Mouse (Mus musculus) left cerebral cortex, postnatal 36 days (tissue): ENCODE measurements around the gene Psrc1. TPM values are rescaled to one million over a fixed set of nuclear protein-coding genes. Genes with fewer than 3 reads are reported as not detected.
A peak's percentile ranks its signal among the peaks of the same experiment; 100 is the strongest.

Experiments used
- DNase-seq, 2 experiments: peaks; one replicate each; pipeline ENCODE4 v3.0.0; 2021 to 2022; ENCODE audit warnings: low spot score in 2 of 2, mixed read lengths in 1 of 2
- intact Hi-C: fragments of 180-260 bp; cut with DNase I; formaldehyde crosslinking; loops from one replicate; pipeline ENCODE4 v1.15.1; 2025
- total RNA-seq, 2 experiments: library from RNA; stranded (reverse); gene quantifications; 2 replicates each; pipeline ENCODE4 v1.2.3; 2021

Psrc1 gene
- total RNA-seq, 2 experiments from 2014 or later, result 12.9 to 18.3 TPM

DNA sequence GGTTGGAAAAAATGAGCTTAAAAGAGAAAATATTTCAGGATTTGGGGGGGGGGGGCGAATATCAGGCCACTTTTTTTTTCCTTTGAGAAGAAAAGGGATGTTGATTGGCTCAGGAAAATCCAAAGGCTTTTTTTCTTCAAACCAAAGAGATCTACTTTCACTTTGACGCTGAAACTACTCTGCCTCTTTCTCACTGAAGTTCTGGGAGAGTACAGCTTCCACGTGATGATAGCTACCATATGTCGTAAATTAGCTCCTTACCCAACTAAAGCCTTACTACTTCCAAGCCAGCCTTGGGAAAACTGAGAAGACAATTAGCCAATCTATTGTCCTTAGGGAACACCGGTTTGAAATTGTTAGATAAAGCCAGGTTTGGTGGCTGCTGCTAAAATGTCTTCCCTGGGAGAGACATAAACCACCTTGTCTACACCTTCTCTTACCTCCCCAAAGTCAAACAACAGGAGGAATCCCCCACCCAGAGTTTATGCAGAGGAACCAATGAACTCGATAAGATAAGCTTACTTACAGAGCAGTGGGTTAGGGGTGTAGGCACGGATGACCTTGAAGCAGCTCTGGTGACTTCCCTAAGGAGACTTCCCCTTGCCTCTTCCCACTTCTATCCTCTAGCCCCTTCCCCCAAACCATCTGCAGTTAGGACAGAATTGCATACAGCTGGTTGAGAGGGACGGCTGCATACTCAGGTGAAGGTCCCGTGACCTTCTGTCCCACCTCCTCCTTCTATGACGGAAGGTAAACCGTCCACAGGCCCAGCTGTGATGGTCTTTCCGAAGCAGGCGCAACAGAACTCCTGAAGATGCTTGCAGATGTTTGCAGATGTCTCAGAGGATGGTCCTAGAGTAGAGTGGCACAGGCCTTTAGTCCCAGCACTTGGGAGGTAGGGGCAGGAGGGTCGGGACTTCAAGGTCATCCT, 1.4 kb upstream of the Psrc1 start:
- no peak for DNase-seq
- intact Hi-C loops, result no loop called here

DNA sequence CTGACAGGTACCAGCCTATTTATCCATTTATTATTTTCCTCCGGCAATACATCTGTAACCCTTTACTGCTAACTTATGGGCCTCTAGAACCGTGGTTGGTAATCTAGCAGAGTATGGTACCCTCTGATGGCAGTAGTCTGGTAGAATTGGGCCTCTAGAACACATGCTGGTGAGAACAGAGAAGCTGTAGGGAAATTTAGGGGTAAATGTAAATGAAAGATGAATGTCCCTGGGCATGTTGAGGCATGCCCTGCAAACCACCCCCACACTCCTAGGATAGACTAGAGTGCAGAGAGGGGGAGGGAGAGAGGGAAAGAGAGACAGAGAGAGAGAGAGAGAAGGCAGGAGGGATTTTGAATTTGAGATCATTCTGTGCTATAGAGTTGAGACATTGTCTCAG, 786 bp downstream of the Psrc1 start:
- no peak for DNase-seq
- intact Hi-C loops, result no loop called here

DNA sequence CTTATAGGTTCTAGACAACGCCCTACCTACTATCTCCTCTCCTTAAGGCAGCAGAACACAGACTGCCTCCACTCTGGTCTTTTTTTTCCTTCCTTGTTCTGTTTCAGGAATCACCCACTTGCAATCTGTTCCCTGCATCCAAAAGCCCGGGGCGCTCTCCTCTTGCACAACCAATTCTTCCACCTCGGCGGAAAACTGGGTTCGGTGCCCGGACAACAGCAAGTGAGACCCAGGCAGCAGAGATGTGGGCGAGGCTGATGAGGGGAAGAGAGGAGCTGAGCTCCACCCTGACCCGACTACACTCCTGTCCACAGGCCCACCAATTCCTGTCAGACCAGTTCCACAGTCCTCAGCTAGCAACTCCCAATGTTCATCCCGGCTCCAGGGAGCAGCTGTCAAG, 2.5 kb downstream of the Psrc1 start:
- peak; percentile 82 to 85 for DNase-seq
- intact Hi-C loops, result loop anchor here (1.0 to 5.0 kb wide), 2 partner anchors 29 to 219 kb away; no protein-coding TSS in a partner anchor

DNA sequence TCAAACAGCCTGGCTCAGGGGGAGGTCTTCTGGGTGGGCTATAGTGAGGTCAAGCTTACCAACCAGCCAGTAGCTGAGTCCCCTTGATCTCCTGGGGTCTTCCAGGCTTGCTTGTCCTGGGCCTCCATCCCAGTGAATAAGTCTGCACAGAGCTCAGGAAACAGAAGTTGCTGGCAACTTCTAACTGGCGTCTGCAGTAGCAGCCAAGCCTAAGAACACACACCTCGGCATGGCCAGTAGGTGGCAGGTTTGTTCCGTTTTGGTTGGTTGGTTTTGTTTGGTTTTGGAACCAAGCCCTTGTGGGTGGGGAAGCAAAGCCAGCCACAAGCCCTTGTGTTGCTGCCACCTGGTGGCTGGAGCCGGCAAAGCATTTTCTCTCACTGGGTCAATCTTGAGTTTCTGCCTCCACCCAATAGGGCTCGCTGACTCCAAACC, 5.5 kb downstream of the Psrc1 start:
- DNase-seq, result peak; percentile 94 to 96
- intact Hi-C loops, result loop anchor here (1.0 to 5.0 kb wide), 2 partner anchors 107 to 222 kb away; no protein-coding TSS in a partner anchor

DNA sequence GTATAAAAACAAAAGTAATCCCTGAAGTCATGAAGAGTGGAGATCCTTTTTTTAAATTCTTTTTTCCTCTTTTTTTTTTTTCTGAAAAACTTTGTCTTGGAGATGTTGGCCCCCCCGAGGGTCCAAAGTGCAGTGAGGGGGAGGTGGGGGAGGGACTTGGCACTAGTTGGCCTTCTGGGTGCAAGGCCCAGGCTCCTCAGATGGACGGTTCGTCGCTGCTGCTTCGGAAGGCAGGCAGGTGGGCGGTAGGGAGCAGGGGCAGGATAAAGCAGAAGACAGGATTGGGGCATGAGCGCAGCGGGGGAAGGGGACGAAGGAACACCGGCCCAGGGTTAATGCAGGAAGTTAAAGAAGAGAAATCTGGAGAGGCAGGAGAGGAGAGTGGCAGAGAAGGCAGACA, 8.7 kb downstream of the Psrc1 start:
- intact Hi-C loops, result no loop called here
- no peak for DNase-seq

DNA sequence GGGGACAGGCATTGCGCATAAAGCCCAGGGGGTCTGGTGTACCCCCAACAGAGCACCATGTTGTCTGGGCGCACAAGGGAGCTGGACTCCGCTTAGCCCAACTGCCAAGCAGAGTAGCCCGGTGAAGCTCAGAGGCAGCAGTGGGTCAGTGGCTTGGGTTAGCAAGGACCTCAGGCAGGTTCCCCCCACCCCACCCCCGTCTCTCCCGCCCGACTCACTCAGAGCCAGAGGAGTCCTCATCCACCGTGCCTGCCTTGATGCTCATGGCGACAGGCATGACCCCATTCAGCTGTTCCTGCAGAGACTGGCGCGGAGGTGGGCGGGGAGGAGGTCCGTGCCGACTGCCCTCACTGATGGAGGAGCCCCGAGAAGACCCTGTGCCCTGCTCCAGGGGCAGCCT, 9.2 kb downstream of the Psrc1 start:
- intact Hi-C loops, result no loop called here
- DNase-seq, result no peak

DNA sequence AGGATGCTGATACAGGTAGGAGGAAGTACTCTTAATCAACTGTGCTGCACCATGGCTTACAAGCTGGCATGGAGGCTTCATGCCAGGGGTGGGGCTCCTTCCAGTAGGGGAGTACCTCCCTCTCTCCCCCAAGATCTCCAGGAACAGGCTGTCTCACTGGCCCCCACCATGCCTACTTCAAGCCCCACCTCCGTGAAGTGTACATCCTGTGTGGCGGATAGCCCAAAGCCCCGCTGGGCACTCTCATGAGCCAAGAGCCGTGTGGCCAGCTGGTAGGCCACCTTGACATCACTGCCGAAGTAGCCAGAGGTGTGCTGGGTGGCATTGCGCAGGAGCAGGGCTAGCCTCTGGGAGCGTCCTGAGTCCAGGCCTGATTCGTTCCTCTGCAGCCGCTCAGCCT, 14.6 kb downstream of the Psrc1 start:
- no peak for DNase-seq
- intact Hi-C loops, result no loop called here

DNA sequence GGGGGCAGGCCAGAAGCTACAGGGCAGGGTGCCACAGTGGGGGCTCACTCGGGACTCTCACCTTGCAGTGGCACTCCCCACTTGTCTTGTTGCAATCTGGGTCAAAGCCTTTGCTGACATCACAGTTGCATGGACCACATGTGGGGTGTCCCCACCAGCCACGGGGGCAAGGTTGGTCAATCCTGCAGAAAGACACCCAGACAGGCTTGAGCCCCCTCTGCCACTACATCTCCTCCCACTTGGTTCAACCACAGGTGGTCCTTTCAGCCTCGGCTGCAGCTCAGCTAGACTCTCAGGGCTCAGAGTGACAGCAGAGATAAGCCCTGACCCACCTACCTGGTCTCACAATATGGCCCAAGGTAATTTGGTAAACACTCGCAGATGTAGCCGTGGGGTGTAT, 16.8 kb downstream of the Psrc1 start:
- intact Hi-C loops, result loop anchor here (5.0 kb wide), 1 partner anchor 162 kb away; the partner anchor contains the start of gene Tmem167b

DNA sequence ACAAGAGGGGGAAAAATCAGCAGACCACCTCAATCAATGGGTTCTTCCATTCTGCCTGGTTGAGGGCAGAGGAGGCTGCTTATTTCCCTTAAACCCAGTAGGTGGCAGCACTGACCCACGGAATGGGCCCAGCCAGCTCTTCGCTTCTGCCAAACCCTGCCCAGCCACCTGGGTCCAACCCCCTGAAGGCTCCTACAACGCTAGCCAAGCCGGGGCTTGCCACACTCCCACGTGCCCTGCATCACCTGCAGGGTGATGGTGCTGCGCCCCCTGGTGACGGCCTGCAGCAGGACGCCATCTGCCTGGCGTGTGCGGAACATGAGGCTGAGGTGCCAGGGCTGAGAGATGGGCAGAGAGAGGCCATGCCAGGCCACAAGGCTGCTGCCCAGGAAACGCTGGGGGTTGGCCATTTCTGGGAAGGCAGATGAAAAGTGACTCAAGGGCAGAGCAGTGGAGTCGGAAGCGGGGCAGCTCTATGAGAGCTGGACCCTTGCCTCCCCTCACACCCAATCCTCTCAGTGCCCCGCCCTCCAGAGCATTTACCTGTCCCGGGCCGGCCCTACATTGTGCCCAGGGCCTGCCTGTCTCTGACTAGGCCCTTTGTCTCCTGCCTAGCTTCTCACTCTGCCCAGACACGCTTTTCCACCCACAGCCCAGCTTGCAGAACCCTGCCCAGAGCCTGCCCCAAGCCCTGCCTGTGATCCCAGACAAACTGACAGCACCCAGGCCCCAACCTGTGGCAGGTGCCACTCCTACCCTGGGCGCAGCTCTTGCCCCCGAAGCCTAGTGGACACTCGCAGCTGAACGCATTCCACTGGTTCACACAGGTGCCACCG, 18.3 kb downstream of the Psrc1 start:
- intact Hi-C loops, result loop anchor here (5.0 kb wide), 1 partner anchor 160 kb away; the partner anchor contains the start of gene Tmem167b
- DNase-seq, result peak; percentile 71 to 76

More for the DNA sequence above, 16.8 kb downstream of the Psrc1 start:
- DNase-seq, result peak in 1 of 2 experiments; percentile 3

DNA sequence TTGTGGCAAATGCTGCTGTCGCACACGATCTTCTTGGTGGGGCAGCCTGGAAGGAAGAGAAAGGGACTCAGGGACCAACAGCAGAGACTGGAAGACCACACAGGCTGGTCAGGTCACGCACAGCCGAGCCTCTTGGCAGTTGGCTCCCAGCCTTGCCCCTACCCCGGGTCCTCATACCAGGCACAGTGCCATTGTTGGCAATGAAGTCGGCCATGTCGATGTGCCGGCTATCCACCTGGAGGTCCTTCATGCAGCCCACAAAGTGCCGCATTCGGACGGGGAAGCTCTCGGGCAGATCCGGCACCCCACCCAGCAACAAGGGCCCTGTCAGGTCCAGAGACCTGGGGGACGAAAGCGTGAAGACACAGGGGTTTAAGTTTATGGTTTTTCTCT, 18.9 kb downstream of the Psrc1 start:
- DNase-seq, result no peak
- intact Hi-C loops, result loop anchor here (5.0 kb wide), 1 partner anchor 160 kb away; the partner anchor contains the start of gene Tmem167b

DNA sequence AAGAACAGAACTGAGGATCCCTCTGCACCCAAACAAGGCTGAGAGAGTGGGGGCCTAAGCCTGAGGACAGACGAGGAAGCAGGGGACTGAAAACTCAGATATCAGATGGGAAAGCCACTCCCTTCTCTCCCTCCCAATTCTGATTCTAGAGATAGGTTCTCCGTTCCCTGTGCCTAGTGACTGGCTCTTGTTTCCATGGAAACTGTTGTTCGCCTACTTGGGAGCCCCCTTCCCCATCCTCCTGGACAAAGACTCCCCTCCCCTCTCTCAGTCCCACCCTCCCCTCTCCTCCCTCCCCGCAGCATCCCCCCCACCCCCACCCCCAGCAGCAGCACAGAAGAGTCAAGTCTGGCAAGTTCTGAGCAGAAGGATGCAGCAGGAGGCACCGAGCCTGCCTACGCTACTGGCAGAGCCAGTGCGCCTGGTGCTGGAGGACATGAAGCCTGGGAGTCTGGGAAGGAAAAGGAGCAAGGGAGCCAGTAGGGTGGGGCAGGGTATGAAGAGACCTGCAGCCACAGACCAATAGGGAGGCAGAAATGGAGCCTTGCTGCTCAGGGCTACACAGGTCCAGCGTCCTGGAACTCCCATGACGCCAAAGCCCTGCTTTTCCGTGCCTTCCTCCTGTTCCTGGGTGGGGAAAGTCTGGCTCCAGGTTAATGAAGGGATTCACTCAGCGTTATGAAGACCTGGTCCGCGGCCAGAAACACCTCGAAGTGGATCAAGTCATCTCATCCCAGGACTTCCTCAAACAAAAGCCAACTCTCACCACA, 22.1 kb downstream of the Psrc1 start:
- intact Hi-C loops, result loop anchor here (5.0 kb wide), 1 partner anchor 37 kb away; no protein-coding TSS in a partner anchor
- peak; percentile 74 to 81 for DNase-seq

DNA sequence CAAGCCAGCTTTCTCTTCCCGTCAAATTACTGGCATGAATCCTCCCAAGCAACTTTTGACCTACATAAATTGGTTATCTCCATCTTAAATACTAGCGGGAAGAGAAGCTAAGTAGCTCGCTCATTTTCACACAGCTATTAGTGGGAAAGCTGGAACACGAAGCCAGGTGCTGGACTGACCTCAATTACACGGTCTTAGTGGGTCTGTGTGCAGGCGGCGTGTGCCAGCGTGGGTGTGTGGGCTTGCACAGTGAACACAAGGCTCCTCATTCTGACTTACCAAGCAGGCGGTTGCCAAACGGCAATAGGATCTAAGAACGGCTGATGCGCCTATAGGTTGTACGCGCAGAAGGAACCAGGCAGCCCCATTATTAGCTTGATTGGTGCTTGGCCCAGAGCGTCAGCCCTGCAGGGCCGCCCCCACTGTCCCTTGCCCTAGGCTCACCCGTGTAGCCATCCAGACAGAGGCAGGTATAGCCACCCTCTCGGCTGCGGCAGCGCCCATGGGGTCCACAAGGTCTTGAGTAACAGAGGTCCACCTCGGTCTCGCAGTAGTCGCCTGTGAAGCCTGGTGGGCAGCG, 22.8 kb downstream of the Psrc1 start:
- DNase-seq, result peak; percentile 61
- intact Hi-C loops, result loop anchor here (5.0 kb wide), 1 partner anchor 36 kb away; no protein-coding TSS in a partner anchor

DNA sequence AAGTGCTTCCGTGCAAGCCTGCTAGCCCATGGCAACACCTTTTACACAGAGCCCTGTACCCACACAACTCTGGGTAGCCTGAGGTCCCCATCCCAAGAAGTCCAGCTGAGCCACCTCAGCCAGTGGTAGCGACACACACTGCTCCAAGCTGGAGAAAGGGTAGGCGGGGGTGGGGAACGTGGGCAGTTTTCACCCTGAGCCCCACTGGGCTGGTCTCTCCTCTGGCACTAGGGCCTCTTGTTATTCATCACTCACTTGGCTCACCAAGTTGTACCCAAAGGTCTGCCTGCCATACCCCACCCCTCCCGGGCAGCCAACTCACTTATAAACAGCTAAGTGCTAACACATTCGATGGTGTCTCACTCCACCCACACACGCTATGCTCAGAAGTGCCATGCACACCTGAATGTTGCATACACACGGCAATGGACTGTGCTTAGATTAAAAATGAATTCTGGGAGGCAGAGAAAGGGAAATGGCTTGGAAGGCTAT, 24.9 kb downstream of the Psrc1 start:
- intact Hi-C loops, result loop anchor here (5.0 kb wide), 1 partner anchor 34 kb away; no protein-coding TSS in a partner anchor

DNA sequence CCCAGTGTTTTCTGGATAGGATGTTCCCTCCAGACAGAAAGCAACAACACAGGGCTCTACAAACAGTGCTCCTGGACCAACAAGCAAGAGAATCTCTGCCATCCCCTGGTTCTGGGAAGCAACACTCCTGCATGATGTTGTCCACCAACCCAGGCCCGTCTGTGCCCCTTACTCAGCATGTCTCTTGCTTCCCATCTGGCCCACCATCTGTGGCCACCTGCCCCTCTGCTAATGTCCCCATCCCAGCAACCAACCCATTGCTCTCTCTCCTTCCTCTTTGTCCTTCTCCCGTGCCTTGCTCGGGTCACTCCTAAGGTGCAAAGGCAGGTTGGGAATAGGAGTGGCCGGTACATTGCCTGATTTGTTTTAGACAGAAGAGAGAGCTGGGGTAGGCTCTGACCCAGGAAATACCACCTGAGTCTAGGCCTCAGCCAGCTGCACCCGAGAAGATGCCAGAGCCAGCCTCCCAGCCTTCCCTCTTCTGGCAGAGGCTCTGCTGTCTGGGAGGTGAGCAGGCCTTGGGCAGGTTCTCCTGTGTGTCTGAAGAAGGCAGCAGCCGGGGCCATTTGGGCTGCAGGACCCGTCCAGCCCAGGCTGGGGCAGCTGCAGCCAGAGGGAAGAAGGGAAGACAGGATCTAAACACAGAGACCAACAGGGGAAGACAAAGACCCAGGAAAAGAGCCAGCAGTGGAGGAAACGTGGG, 26.2 kb downstream of the Psrc1 start:
- DNase-seq, result no peak

More for the DNA sequence above, 24.9 kb downstream of the Psrc1 start:
- DNase-seq, result peak in 1 of 2 experiments; percentile 9

DNA sequence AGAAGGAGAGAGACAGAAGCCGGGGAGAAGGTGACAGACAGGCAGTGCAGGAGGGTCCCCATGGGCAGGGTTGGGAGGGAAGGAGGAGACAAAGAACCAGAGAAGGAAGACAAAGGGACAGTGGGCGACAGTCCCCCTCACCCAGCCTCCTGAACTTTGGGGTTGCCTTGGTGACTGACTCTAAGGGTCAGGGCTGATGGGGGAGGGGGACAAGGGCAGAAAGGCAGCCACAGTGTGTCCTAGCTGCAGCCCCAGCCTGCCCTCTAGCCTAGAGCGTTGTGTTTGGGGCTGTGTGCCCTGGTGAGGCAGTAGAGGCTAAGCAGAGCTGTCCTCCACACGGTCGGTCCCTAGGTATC, 26.7 kb downstream of the Psrc1 start:
- DNase-seq, result peak in 1 of 2 experiments; percentile 17
- intact Hi-C loops, result no loop called here

More for the DNA sequence above, 26.2 kb downstream of the Psrc1 start:
- intact Hi-C loops, result loop anchor here (5.0 kb wide), 1 partner anchor 32 kb away; no protein-coding TSS in a partner anchor

DNA sequence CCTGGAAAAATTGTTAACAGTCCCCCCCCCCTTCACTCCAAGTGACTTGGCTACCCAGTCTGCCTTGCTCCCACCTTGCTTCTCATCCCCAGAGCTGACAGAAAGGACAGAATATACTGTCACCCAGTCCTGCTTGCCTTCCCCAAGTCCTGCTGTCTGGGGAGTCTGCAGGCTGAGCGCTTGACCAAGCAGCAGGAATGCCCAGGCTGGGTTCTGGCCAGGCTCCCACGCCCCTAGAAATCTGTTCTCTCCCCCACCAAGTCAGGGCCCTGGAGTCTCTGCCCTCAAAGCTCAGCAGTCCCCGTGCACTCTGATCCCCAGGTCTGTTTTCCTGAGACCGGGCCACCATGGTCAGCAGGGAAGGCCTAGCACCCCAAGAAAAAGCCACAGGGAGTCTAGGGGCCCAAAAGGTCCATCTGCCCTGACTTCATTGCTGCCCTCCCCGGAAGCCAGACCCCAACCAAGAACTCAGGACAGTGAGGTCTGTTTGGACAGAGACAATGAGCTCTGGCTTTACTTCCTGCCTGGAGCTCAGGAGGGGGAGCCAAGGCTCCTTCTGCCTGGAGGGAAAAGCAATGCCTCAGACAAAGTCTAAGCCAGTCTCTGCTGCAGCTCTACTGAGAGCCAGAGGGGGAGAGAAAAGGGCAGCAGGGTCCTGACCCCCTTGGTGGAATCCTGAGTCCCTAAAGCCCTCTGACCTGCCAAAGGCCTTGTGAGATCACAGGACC, 27.6 kb downstream of the Psrc1 start:
- peak in 1 of 2 experiments; percentile 15 for DNase-seq
- intact Hi-C loops, result no loop called here

DNA sequence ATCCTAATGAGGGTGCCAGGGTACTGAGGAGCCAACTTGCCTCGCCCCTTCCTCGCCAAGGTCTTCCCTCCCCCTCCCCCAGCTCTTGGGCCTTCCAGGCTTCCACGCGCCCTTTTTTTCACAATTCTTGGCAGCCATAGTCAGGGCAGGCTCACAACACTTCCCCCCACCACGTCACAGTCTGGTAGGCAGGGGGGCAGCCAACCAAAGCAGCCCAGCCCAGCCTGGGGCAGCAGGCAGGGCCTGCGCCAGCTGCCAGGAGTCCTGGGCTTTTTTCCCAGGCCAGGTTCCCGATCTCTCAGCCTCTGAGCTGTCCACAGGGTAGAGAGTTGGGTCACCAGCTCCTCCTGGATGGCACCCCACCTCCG, 28.1 kb downstream of the Psrc1 start:
- intact Hi-C loops, result no loop called here
- peak in 1 of 2 experiments; percentile 48 for DNase-seq
